Mouse (Mus musculus) intestine, embryonic 14.5 days (tissue): ENCODE data around the gene Sowahb. TPM values are rescaled to one million over a fixed set of nuclear protein-coding genes. Genes with fewer than 3 reads are reported as not detected.
"Not testable (repeated sequence)": the region's sequence is repeated elsewhere in the genome, so short reads cannot be mapped to it uniquely, and the experiment has no call there.

Experiments used
- ATAC-seq: fragments of 200-750 bp; cut with Nextera tagmentation; replicated peaks from 2 replicates; pipeline ENCODE4 v1.8.0; 2017; ENCODE audit warnings: low read depth, moderate number of reproducible peaks, moderate TSS enrichment, moderate library complexity; ENCODE audit not compliant: low FRiP score, low TSS enrichment
- DNase-seq: peaks from one replicate; pipeline ENCODE4 v3.0.0-alpha.2; 2018; ENCODE audit warnings: low spot score
- H3K27ac ChIP-seq: fragments of 300-500 bp; sonication (generic); 2 replicates; pipeline ENCODE4 v1.5.1; 2014; ENCODE audit warnings: low read depth, mild to moderate bottlenecking, control low read depth
- H3K27me3 ChIP-seq: fragments of 300-500 bp; sonication (generic); replicated peaks from 2 replicates; pipeline ENCODE4 v1.6.1; 2014; ENCODE audit warnings: low read length, control low read depth; ENCODE audit not compliant: control insufficient read depth, insufficient read depth
- H3K36me3 ChIP-seq: fragments of 300-500 bp; sonication (generic); 2 replicates; pipeline ENCODE4 v1.6.1; 2014; ENCODE audit warnings: low read length, control low read depth; ENCODE audit not compliant: control insufficient read depth, insufficient read depth
- H3K4me1 ChIP-seq: fragments of 300-500 bp; sonication (generic); replicated peaks from 2 replicates; pipeline ENCODE4 v1.6.1; 2014; ENCODE audit warnings: low read length, control low read depth, mixed read lengths; ENCODE audit not compliant: control insufficient read depth, insufficient read depth
- H3K4me2 ChIP-seq: fragments of 300-500 bp; sonication (generic); 2 replicates; pipeline ENCODE4 v1.6.1; 2014; ENCODE audit warnings: low read length
- H3K4me3 ChIP-seq: fragments of 300-500 bp; sonication (generic); 2 replicates; pipeline ENCODE4 v1.5.1; 2014; ENCODE audit warnings: low read depth, low read length, control low read depth, mixed read lengths
- H3K9ac ChIP-seq: fragments of 300-500 bp; sonication (generic); 2 replicates; pipeline ENCODE4 v1.6.1; 2014; ENCODE audit warnings: mild to moderate bottlenecking, low read length
- H3K9me3 ChIP-seq: fragments of 300-500 bp; sonication (generic); 2 replicates; pipeline ENCODE4 v1.6.1; 2016; ENCODE audit warnings: low read length, control low read depth; ENCODE audit not compliant: control insufficient read depth
- WGBS: fragments of 180-500 bp; shearing (Covaris S2); extraction: QIAGEN DNeasy Blood & Tissue Kit; methylation state at CpG from one replicate; pipeline ENCODE4 v1.1.7; 2014; 5-methylcytosine and 5-hydroxymethylcytosine counted together
- polyA plus RNA-seq: library from polyadenylated mRNA; unstranded; fragments of >200 nt; fragmentation: Nextera tagmentation; extraction: Ambion mirVana; gene quantifications from 2 replicates; pipeline ENCODE4 v1.2.1, GENCODE M21; 2014

Gene Sowahb
- polyA plus RNA-seq, 1 experiment from 2014 or later: 3.9 TPM

- H3K4me2 ChIP-seq: no peak overlapping the region
- 64% methylated on average over 7 of the region's 7 CpGs for whole genome bisulfite sequencing
Measured at GRCm38 (mm10) chr5:93022126-93022797, 22.6 kb downstream of the Sowahb start.

GRCm38 (mm10) chr5:93020024-93020666 is 24.7 kb downstream of the Sowahb start:
- Histone ChIP-seq H3K4me2 (no peak overlapping the region), H3K36me3 (no peaks in the 10 kb centered on the region), H3K9ac (no peak overlapping the region), H3K27me3 (no peaks in the 10 kb centered on the region), H3K4me1 (peaks cover 12% of the 10 kb centered on the region; the same call in 1 of the 2 replicates), H3K4me3 (no peak overlapping the region), H3K9me3 (no peaks in the 10 kb centered on the region), H3K27ac (no peak overlapping the region)
- WGBS: 69% methylated on average over 6 of the region's 6 CpGs
- ATAC-seq (no peak), DNase-seq (peak; percentile 47)

More at GRCm38 (mm10) chr5:93022126-93022797, 22.6 kb downstream of the Sowahb start:
- DNase-seq (no peak), ATAC-seq (no peak)
- Histone ChIP-seq H3K27me3 (no peaks in the 10 kb centered on the region), H3K4me3 (no peak overlapping the region), H3K27ac (no peak overlapping the region), H3K36me3 (no peaks in the 10 kb centered on the region), H3K9ac (no peak overlapping the region), H3K4me1 (peaks cover 32% of the 10 kb centered on the region; the same call in 1 of the 2 replicates), H3K9me3 (no peaks in the 10 kb centered on the region)

- not testable (repeated sequence) for H3K9me3 ChIP-seq, H3K4me3 ChIP-seq, H3K27me3 ChIP-seq, H3K36me3 ChIP-seq, H3K4me2 ChIP-seq, ATAC-seq, H3K27ac ChIP-seq, H3K9ac ChIP-seq, H3K4me1 ChIP-seq, DNase-seq
- 96% methylated on average over 10 of the region's 10 CpGs for WGBS
Measured at GRCm38 (mm10) chr5:93019207-93019606, 25.6 kb downstream of the Sowahb start.

GRCm38 (mm10) chr5:93017678-93018077 is 27.1 kb downstream of the Sowahb start:
- H3K9ac ChIP-seq: no peak overlapping the region
- no peaks in the 10 kb centered on the region for H3K27me3 ChIP-seq
- ATAC-seq (no peak), DNase-seq (no peak)
- no peak overlapping the region for H3K4me2 ChIP-seq
- no peaks in the 10 kb centered on the region for H3K9me3 ChIP-seq
- H3K36me3 ChIP-seq: no peaks in the 10 kb centered on the region
- WGBS: 61% methylated on average over 3 of the region's 3 CpGs
- no peaks in the 10 kb centered on the region for H3K4me1 ChIP-seq
- H3K4me3 ChIP-seq: no peak overlapping the region
- no peak overlapping the region for H3K27ac ChIP-seq

- DNase-seq (no peak), ATAC-seq (no peak)
- WGBS: 83% methylated on average over 9 of the region's 9 CpGs
- Histone ChIP-seq H3K27ac (no peak overlapping the region), H3K4me2 (no peak overlapping the region), H3K9ac (no peak overlapping the region), H3K36me3 (no peaks in the 10 kb centered on the region), H3K27me3 (no peaks in the 10 kb centered on the region), H3K4me3 (no peak overlapping the region), H3K9me3 (no peaks in the 10 kb centered on the region), H3K4me1 (peaks cover 13% of the 10 kb centered on the region)
Measured at GRCm38 (mm10) chr5:93008256-93008655, 36.6 kb downstream of the Sowahb start.

- peak overlapping the region; percentile 45 for H3K4me2 ChIP-seq
- H3K4me3 ChIP-seq: peak overlapping the region; percentile 16; the same call in 1 of the 2 replicates
- peak; percentile 41; the same call in 1 of the 2 replicates for ATAC-seq
- H3K36me3 ChIP-seq: no peaks in the 10 kb centered on the region
- peak overlapping the region; percentile 48 for H3K27ac ChIP-seq
- peaks cover 19% of the 10 kb centered on the region for H3K4me1 ChIP-seq
- no peaks in the 10 kb centered on the region for H3K27me3 ChIP-seq
- H3K9ac ChIP-seq: peak overlapping the region; percentile 25; the same call in 1 of the 2 replicates
- DNase-seq: peak; percentile 63
- 48% methylated on average over 14 of the region's 14 CpGs for WGBS
- no peaks in the 10 kb centered on the region for H3K9me3 ChIP-seq
Measured at GRCm38 (mm10) chr5:93005815-93006341, 38.9 kb downstream of the Sowahb start.

- peak; percentile 40; the same call in 1 of the 2 replicates for ATAC-seq
- WGBS: 6% methylated on average over 20 of the region's 20 CpGs
Measured at GRCm38 (mm10) chr5:93005229-93005814, 39.5 kb downstream of the Sowahb start.

GRCm38 (mm10) chr5:93002615-93003014 is 42.2 kb downstream of the Sowahb start:
- H3K27me3 ChIP-seq: no peaks in the 10 kb centered on the region
- WGBS: 94% methylated on average over 2 of the region's 2 CpGs
- ATAC-seq: no peak

More at GRCm38 (mm10) chr5:93005229-93005814, 39.5 kb downstream of the Sowahb start:
- peak overlapping the region; percentile 16; the same call in 1 of the 2 replicates for H3K4me3 ChIP-seq
- peak overlapping the region; percentile 48 for H3K27ac ChIP-seq
- peak overlapping the region; percentile 25; the same call in 1 of the 2 replicates for H3K9ac ChIP-seq
- peak; percentile 69 for DNase-seq
- H3K9me3 ChIP-seq: no peaks in the 10 kb centered on the region
- H3K4me1 ChIP-seq: peaks cover 25% of the 10 kb centered on the region
- H3K36me3 ChIP-seq: no peaks in the 10 kb centered on the region
- H3K27me3 ChIP-seq: no peaks in the 10 kb centered on the region
- peak overlapping the region; percentile 45 for H3K4me2 ChIP-seq

More at GRCm38 (mm10) chr5:93002615-93003014, 42.2 kb downstream of the Sowahb start:
- Histone ChIP-seq H3K27ac (no peak overlapping the region), H3K4me2 (no peak overlapping the region), H3K9me3 (no peaks in the 10 kb centered on the region), H3K4me3 (no peak overlapping the region), H3K4me1 (peaks cover 42% of the 10 kb centered on the region), H3K9ac (no peak overlapping the region), H3K36me3 (no peaks in the 10 kb centered on the region)
- no peak for DNase-seq
